Mouse (Mus musculus): ENCODE measurements around the gene Rhog. TPM values are rescaled to one million over a fixed set of nuclear protein-coding genes. Genes with fewer than 3 reads are reported as not detected.
A peak's percentile ranks its signal among the peaks of the same experiment; 100 is the strongest.

The Rhog gene
- polyA plus RNA-seq, 1 experiment from 2014 or later = 396 TPM

- H3K4me3 ChIP-seq (ENCODE audit: inconsistent target) = peak overlapping the region; percentile 52
- peaks cover 26% of the 10 kb centered on the region; the same call in 1 of the 2 replicates for H3K79me2 ChIP-seq (ENCODE audit: inconsistent target)
- H3K36me3 ChIP-seq (ENCODE audit: inconsistent target) = peaks cover 19% of the 10 kb centered on the region
- H3K27ac ChIP-seq = peak overlapping the region; percentile 32
- WGBS (ENCODE audit: missing documents) = 2% methylated on average over 5 of the region's 13 CpGs
Measured at GRCm38 (mm10) chr7:102222336-102222735, 33.5 kb downstream of the Rhog start.

- peaks cover 15% of the 10 kb centered on the region for H3K36me3 ChIP-seq (ENCODE audit: inconsistent target)
- no peak overlapping the region for H3K4me3 ChIP-seq (ENCODE audit: inconsistent target)
- WGBS (ENCODE audit: missing documents) = 33% methylated on average over 1 of the region's 1 CpGs
- peaks cover 26% of the 10 kb centered on the region; the same call in 1 of the 2 replicates for H3K79me2 ChIP-seq (ENCODE audit: inconsistent target)
- no peak overlapping the region for H3K27ac ChIP-seq
Measured at GRCm38 (mm10) chr7:102221899-102222298, 34.0 kb downstream of the Rhog start.

- Histone ChIP-seq H3K4me3 (ENCODE audit: inconsistent target) (peak overlapping the region; percentile 58), H3K27ac (peak overlapping the region; percentile 55), H3K36me3 (ENCODE audit: inconsistent target) (no peaks in the 10 kb centered on the region), H3K79me2 (ENCODE audit: inconsistent target) (peaks cover 36% of the 10 kb centered on the region)
- WGBS (ENCODE audit: missing documents) = 68% methylated on average over 3 of the region's 3 CpGs
Measured at GRCm38 (mm10) chr7:102211071-102211470, 44.8 kb downstream of the Rhog start.

GRCm38 (mm10) chr7:102209756-102210721 lies 45.8 kb downstream of the Rhog start, which contains the start of the genes Nup98 and Pgap2:
TSS of gene Nup98 (minus strand) at chr7:102210176.
TSS of gene Pgap2 (plus strand) at chr7:102210208.
- no peaks in the 10 kb centered on the region for H3K36me3 ChIP-seq (ENCODE audit: inconsistent target)
- WGBS (ENCODE audit: missing documents) = under 1% methylated on average over 71 of the region's 87 CpGs
- H3K79me2 ChIP-seq (ENCODE audit: inconsistent target) = peaks cover 46% of the 10 kb centered on the region
- peak within 1 kb of the TSS; percentile 78 for H3K4me3 ChIP-seq (ENCODE audit: inconsistent target)
- H3K27ac ChIP-seq = peak within 1 kb of the TSS; percentile 61

GRCm38 (mm10) chr7:102208806-102209363 lies 47.0 kb downstream of the Rhog start:
- WGBS (ENCODE audit: missing documents) = 44% methylated on average over 2 of the region's 4 CpGs
- peaks cover 58% of the 10 kb centered on the region for H3K79me2 ChIP-seq (ENCODE audit: inconsistent target)
- no peaks in the 10 kb centered on the region for H3K36me3 ChIP-seq (ENCODE audit: inconsistent target)
- H3K27ac ChIP-seq = peak overlapping the region; percentile 61
- peak overlapping the region; percentile 78 for H3K4me3 ChIP-seq (ENCODE audit: inconsistent target)

GRCm38 (mm10) chr7:102205646-102206045 lies 50.2 kb downstream of the Rhog start:
- WGBS (ENCODE audit: missing documents) = 86% methylated on average over 1 of the region's 1 CpGs
- Histone ChIP-seq H3K4me3 (ENCODE audit: inconsistent target) (no peak overlapping the region), H3K79me2 (ENCODE audit: inconsistent target) (peaks cover 90% of the 10 kb centered on the region)

GRCm38 (mm10) chr7:102204296-102204857 lies 51.5 kb downstream of the Rhog start:
- Histone ChIP-seq H3K27ac (no peak overlapping the region), H3K36me3 (ENCODE audit: inconsistent target) (no peaks in the 10 kb centered on the region), H3K4me3 (ENCODE audit: inconsistent target) (no peak overlapping the region), H3K79me2 (ENCODE audit: inconsistent target) (peaks cover 100% of the 10 kb centered on the region)
- 48% methylated on average over 3 of the region's 3 CpGs for WGBS (ENCODE audit: missing documents)

More at GRCm38 (mm10) chr7:102205646-102206045, 50.2 kb downstream of the Rhog start:
- Histone ChIP-seq H3K27ac (no peak overlapping the region), H3K36me3 (ENCODE audit: inconsistent target) (no peaks in the 10 kb centered on the region)

- Histone ChIP-seq H3K27ac (no peak overlapping the region), H3K79me2 (ENCODE audit: inconsistent target) (peaks cover 100% of the 10 kb centered on the region), H3K36me3 (ENCODE audit: inconsistent target) (no peaks in the 10 kb centered on the region), H3K4me3 (ENCODE audit: inconsistent target) (no peak overlapping the region)
Measured at GRCm38 (mm10) chr7:102200996-102201785, 54.7 kb downstream of the Rhog start.

- 76% methylated on average over 3 of the region's 3 CpGs for WGBS (ENCODE audit: missing documents)
- H3K79me2 ChIP-seq (ENCODE audit: inconsistent target) = peaks cover 100% of the 10 kb centered on the region
- no peak overlapping the region for H3K4me3 ChIP-seq (ENCODE audit: inconsistent target)
- no peaks in the 10 kb centered on the region for H3K36me3 ChIP-seq (ENCODE audit: inconsistent target)
- no peak overlapping the region for H3K27ac ChIP-seq
Measured at GRCm38 (mm10) chr7:102200576-102200975, 55.3 kb downstream of the Rhog start.

- H3K27ac ChIP-seq = no peak overlapping the region
- WGBS (ENCODE audit: missing documents) = 100% methylated on average over 1 of the region's 1 CpGs
- peaks cover 46% of the 10 kb centered on the region for H3K36me3 ChIP-seq (ENCODE audit: inconsistent target)
Measured at GRCm38 (mm10) chr7:102192356-102192755, 63.5 kb downstream of the Rhog start.

More at GRCm38 (mm10) chr7:102192356-102192755, 63.5 kb downstream of the Rhog start:
- Histone ChIP-seq H3K79me2 (ENCODE audit: inconsistent target) (peaks cover 57% of the 10 kb centered on the region), H3K4me3 (ENCODE audit: inconsistent target) (no peak overlapping the region)

Other genes with a start within 250 kb of the Rhog start
- gene Il18bp, start 237.4 kb downstream of the Rhog start, polyA plus RNA-seq (2018) = 56.7 to 120 TPM (median 96.3 TPM) in 3 replicates
- gene Rnf121, start 190.6 kb downstream of the Rhog start, polyA plus RNA-seq (2018) = 17.9 to 24.1 TPM (median 19.6 TPM) in 3 replicates
- 9.5 to 11.5 TPM (median 11.5 TPM) in 3 replicates for gene Xndc1, start 190.5 kb downstream of the Rhog start, polyA plus RNA-seq (2018)
- 0.07 to 0.19 TPM in 2 of 3 replicates, not detected in the other for gene Xntrpc, start 190.3 kb downstream of the Rhog start, polyA plus RNA-seq (2018)
- gene Trpc2, start 172.9 kb downstream of the Rhog start, polyA plus RNA-seq (2018) = 0.13 TPM in 1 of 3 replicates, not detected in the others
- gene Art1, start 154.3 kb downstream of the Rhog start, polyA plus RNA-seq (2018) = not detected in 3 replicates
- gene Art5, start 146.6 kb downstream of the Rhog start, polyA plus RNA-seq (2018) = not detected in 3 replicates
- gene Chrna10, start 139.2 kb downstream of the Rhog start, polyA plus RNA-seq (2018) = not detected in 3 replicates
- 30.0 to 31.7 TPM (median 30.9 TPM) in 3 replicates for gene Nup98, start 45.9 kb downstream of the Rhog start, polyA plus RNA-seq (2018)
- gene Pgap2, start 45.8 kb downstream of the Rhog start, polyA plus RNA-seq (2018) = 35.9 to 98.6 TPM (median 72.6 TPM) in 3 replicates
- 32.9 to 38.1 TPM (median 35.0 TPM) in 3 replicates for gene Stim1, start 11.8 kb upstream of the Rhog start, polyA plus RNA-seq (2018)
- gene Rrm1, start 185.6 kb upstream of the Rhog start, polyA plus RNA-seq (2018) = 17.3 to 71.9 TPM (median 64.3 TPM) in 3 replicates
- gene Olfr543, start 225.6 kb upstream of the Rhog start, polyA plus RNA-seq (2018) = not detected in 3 replicates
- not detected in 3 replicates for gene Olfr544, start 232.3 kb upstream of the Rhog start, polyA plus RNA-seq (2018)
- gene Olfr545, start 243.5 kb upstream of the Rhog start, polyA plus RNA-seq (2018) = not detected in 3 replicates